Mouse (Mus musculus): ENCODE measurements around the gene Ccnl1. TPM values are rescaled to one million over a fixed set of nuclear protein-coding genes. Genes with fewer than 3 reads are reported as not detected.

The Ccnl1 gene
- 64.2 and 66.8 TPM in 2 replicates for polyA plus RNA-seq (2012; rRNA removed)

DNA sequence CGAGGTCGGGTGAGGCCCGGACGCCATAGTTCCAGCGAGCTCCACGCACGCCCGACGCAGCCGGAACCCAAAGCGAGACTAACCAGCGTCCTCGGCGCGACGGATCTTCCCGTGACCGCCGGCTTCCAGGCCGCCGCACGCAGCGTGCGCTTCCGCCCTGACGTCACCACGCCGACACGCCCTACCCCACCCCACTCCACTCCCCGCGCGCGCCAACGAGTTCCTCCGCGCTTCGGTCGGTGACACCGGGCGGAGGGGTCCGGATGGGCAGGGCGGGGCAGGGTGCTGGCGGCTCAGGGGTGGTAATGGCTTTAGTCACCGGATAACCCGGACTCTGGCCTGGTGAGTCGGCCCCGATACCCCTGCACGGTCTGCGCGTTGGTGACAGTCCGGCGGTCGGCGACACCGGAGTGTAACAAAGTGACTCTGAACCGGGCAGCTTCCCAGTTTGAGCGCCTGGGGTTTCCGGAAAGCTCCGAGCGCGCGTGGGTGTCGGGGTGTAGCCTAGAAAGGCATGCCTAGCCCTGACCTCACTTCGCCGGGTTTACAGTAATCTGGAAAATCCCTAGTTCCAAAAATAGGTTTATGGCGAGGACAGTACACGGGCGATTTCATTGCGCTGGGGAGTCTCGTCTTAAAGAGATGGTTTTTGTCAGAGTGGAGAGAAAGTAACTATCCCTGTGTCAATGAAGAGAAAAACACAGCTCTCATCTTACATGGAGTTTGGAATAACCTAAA lies at the start of gene Ccnl1:
Ccnl1 (minus strand) TSS at position 148 of the 738 bp plus-strand sequence.

Measured in colon, adult 2 months (tissue).